Mouse (Mus musculus) embryo, embryonic 11.5 days (tissue): ENCODE measurements at regions not wholly inside any gene's neighbourhood (a gene's known extent, or its start where the extent isn't known, plus 50 kb on each side); places are given as distances from the start of the nearest gene placed in this dataset.

Experiments used
- DNase-seq: peaks from one replicate; pipeline ENCODE4 v3.0.0-alpha.2; 2012; ENCODE audit warnings: low read depth, low spot score

GRCm38 (mm10) chr11:33061570-33061969, 85.6 kb downstream of the Fgf18 start:
- DNase-seq, result no peak

DNA sequence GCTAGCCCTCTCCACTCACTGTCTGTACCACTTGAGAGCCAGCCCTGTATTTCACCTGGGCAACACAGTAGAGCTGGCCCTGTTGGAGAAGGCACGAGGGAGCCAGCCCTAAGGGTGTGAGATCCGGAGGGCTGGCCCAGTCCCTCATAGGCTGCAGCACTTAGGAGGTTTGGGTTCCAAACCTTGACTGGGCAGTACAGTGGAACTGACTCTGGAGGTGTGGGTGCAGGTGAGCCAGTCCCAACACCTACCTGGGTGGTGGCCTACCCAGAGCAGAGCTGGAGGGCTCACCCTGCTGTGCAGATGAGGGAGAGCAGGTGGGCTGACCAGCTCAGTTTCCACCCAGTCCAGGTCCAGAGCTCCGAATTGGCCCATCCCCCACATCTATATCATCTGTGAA, 86.8 kb downstream of the Fgf18 start:
- DNase-seq, result no peak

DNA sequence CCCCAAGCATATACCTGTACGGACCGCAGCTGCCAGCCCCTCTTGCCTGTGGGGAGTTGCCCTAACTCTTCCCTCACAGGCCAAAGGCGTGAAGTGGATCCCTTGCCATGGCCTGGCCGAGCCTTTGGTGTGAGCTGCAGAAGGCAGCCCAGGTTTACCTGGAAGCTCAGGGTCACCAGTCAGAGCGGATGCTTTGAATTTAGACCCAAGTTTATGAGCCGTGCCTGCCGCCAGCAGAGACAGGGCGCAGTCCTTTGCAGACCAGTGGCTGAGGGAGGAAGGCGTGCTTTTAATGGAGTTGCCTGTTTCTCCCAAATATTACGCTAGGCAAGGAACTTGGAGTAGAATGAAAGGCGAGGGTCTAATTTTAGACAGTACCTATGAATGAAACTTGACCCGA, 97.0 kb downstream of the Fgf18 start:
- DNase-seq, result no peak

- no peak for DNase-seq
These were observed 107.1 kb downstream of the Fgf18 start for GRCm38 (mm10) chr11:33039854-33040792.

- no peak for DNase-seq
These were observed 110.8 kb downstream of the Fgf18 start for GRCm38 (mm10) chr11:33036367-33036766.

GRCm38 (mm10) chr11:33028920-33029319, 118.3 kb downstream of the Fgf18 start:
- no peak for DNase-seq

DNA sequence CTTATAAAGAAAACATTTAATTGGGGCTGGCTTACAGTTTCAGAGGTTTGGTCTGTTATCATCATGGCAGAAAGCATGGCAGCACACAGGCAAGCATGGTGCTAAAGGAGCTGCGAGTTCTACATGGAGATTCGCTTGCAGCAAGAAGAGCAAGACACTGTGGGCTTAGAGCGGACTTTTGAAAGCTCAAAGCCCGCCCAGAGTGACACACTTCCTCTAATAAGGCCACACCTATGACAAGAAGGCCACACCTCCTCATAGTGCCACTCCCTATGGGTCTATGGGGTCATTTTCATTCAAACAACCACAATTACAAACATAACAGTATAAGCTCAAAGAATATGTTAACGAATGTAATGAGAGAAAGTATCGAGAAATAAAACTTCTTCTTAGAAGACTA, 120.1 kb downstream of the Fgf18 start:
- DNase-seq, result no peak

- no peak for DNase-seq
These were observed 133.7 kb downstream of the Fgf18 start for GRCm38 (mm10) chr11:33013229-33014185.

DNA sequence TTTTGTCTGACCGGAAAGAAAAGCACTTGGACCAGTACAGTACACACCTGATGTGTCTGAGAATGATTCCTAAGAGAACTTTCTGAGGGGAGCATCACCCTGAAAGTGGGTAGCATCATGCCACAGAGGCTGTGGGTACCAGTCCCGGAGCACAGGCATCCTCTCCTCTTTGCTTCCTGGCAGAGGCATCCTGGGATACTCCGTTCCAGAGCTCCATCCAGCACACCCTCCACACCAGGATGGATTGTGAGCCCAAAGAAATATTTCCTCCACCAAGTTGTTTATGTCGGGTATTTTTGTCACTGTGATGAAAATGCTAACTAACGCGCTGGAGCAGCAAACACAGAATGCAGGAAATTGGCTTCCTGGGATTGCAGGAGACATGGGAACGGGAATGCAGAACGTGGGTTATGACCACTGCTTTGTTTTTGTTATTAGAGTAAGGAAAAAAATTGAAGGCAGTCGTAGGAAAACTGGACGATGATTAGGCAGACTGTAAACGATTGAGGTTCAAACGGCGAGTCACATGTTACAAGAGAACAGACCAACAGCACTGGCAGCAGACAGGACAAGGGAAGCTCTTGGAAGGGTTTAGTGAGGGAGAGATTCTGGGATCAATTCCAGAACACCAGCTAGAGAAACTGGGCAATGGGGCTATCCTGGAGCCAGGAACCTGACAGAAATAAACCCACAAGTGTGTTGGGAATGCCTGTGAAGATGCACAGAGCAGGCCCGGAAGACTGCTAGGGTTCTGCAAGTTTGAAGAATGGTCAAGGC, 134.6 kb downstream of the Fgf18 start:
- DNase-seq, result no peak

DNA sequence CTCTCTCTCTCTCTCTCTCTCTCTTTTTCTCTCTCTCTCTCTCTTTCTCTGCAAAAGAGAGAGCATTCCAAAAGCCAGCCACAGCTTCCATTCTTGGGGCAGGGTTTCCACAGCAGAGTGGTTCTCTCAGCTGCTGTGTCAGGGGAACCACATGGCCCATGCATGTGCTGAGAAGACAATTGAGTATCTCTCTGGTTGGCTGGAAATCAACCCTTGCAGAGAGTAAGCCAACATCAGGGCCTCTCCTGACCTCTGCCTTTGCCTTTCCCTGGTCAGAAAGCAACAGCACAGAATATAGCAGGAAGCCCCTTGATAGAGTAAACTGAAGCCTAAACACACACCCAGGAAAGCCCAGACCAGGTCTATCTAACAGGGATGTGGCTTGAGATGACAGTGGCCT, 138.6 kb downstream of the Fgf18 start:
- no peak for DNase-seq

- no peak for DNase-seq
These were observed 139.2 kb downstream of the Fgf18 start for GRCm38 (mm10) chr11:33007826-33008530.

GRCm38 (mm10) chr11:33007366-33007765, 139.8 kb downstream of the Fgf18 start:
- no peak for DNase-seq

GRCm38 (mm10) chr11:33005183-33005582, 142.0 kb downstream of the Fgf18 start:
- DNase-seq, result peak; percentile 26

GRCm38 (mm10) chr11:33004603-33005002, 142.6 kb downstream of the Fgf18 start:
- no peak for DNase-seq

GRCm38 (mm10) chr11:32999684-33000255, 147.4 kb downstream of the Fgf18 start:
- DNase-seq, result no peak

- DNase-seq, result no peak
These were observed 148.3 kb downstream of the Fgf18 start for GRCm38 (mm10) chr11:32998687-32999605.

- DNase-seq, result no peak
These were observed 152.8 kb downstream of the Fgf18 start for GRCm38 (mm10) chr11:32994391-32994790.

DNA sequence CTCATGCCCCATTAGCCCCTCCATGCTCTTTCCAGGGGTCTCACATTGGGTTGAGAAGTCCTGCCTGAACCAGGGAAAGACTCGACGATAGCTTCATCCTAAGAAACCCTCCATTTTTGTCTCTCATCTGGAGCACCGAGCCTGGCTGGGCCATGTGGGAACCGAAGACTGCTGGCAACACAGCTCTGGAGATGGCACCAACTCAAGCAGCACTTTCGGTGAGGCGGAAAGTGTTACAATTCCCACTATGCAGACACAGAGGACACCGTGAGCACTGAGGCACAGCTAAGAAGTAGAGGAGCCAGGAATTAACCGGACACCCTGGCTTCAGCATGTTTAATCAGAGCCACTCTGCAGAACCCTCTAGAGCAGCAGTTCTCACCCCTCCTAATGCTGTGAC, 153.8 kb downstream of the Fgf18 start:
- no peak for DNase-seq

GRCm38 (mm10) chr11:32991036-32991616, 156.1 kb downstream of the Fgf18 start:
- DNase-seq, result no peak
